Mouse (Mus musculus) bone marrow, adult 2 months (tissue): Measurements from ENCODE around the gene Fundc2.

Source experiments
- CTCF ChIP-seq: fragments of 200-500 bp; IDR thresholded peaks from 2 replicates; pipeline ENCODE4 v1.5.1; 2011; ENCODE audit warnings: low read length, control low read depth; ENCODE audit not compliant: control insufficient read depth, insufficient read depth
- POLR2A ChIP-seq: fragments of 200-500 bp; IDR thresholded peaks from 2 replicates; pipeline ENCODE4 v1.6.1; 2011; ENCODE audit warnings: low read depth, mild to moderate bottlenecking, control low read depth, low read length, borderline replicate concordance; ENCODE audit not compliant: control insufficient read depth

DNA sequence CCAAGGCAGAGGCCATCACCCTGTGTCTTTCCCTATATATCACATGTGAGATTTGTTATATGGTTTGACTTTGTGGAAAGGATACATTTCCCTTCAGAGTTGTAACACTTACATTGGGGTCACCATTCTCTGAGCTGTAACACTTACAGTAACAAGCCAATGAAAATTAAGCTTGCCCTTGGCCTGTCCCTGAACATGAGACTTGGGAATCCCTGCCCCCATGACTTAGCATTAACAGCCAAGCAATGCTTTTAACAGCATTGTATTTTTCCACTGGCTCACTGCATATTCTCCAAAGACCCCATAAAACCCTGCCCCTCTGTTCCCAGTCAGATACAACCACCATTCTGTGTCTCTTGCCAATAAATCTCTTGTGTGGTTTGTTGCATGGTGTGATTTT, 21.2 kb downstream of the Fundc2 start:
- no peak for TF ChIP-seq CTCF
- no peak for TF ChIP-seq POLR2A
